Mouse (Mus musculus) intestine, embryonic 14.5 days (tissue): Measurements from ENCODE around the gene Slc27a1. TPM values are rescaled to one million over a fixed set of nuclear protein-coding genes. Genes with fewer than 3 reads are reported as not detected.
A peak's percentile ranks its signal among the peaks of the same experiment; 100 is the strongest.

Experiments
- ATAC-seq: fragments of 200-750 bp; cut with Nextera tagmentation; replicated peaks from 2 replicates; pipeline ENCODE4 v1.8.0; 2017; ENCODE audit warnings: low read depth, moderate number of reproducible peaks, moderate TSS enrichment, moderate library complexity; ENCODE audit not compliant: low FRiP score, low TSS enrichment
- DNase-seq: peaks from one replicate; pipeline ENCODE4 v3.0.0-alpha.2; 2018; ENCODE audit warnings: low spot score
- H3K27ac ChIP-seq: fragments of 300-500 bp; sonication (generic); 2 replicates; pipeline ENCODE4 v1.5.1; 2014; ENCODE audit warnings: low read depth, mild to moderate bottlenecking, control low read depth
- H3K27me3 ChIP-seq: fragments of 300-500 bp; sonication (generic); replicated peaks from 2 replicates; pipeline ENCODE4 v1.6.1; 2014; ENCODE audit warnings: low read length, control low read depth; ENCODE audit not compliant: control insufficient read depth, insufficient read depth
- H3K36me3 ChIP-seq: fragments of 300-500 bp; sonication (generic); 2 replicates; pipeline ENCODE4 v1.6.1; 2014; ENCODE audit warnings: low read length, control low read depth; ENCODE audit not compliant: control insufficient read depth, insufficient read depth
- H3K4me1 ChIP-seq: fragments of 300-500 bp; sonication (generic); replicated peaks from 2 replicates; pipeline ENCODE4 v1.6.1; 2014; ENCODE audit warnings: low read length, control low read depth, mixed read lengths; ENCODE audit not compliant: control insufficient read depth, insufficient read depth
- H3K4me2 ChIP-seq: fragments of 300-500 bp; sonication (generic); 2 replicates; pipeline ENCODE4 v1.6.1; 2014; ENCODE audit warnings: low read length
- H3K4me3 ChIP-seq: fragments of 300-500 bp; sonication (generic); 2 replicates; pipeline ENCODE4 v1.5.1; 2014; ENCODE audit warnings: low read depth, low read length, control low read depth, mixed read lengths
- H3K9ac ChIP-seq: fragments of 300-500 bp; sonication (generic); 2 replicates; pipeline ENCODE4 v1.6.1; 2014; ENCODE audit warnings: mild to moderate bottlenecking, low read length
- H3K9me3 ChIP-seq: fragments of 300-500 bp; sonication (generic); 2 replicates; pipeline ENCODE4 v1.6.1; 2016; ENCODE audit warnings: low read length, control low read depth; ENCODE audit not compliant: control insufficient read depth
- WGBS: fragments of 180-500 bp; shearing (Covaris S2); extraction: QIAGEN DNeasy Blood & Tissue Kit; methylation state at CpG from one replicate; pipeline ENCODE4 v1.1.7; 2014; 5-methylcytosine and 5-hydroxymethylcytosine counted together
- polyA plus RNA-seq: library from polyadenylated mRNA; unstranded; fragments of >200 nt; fragmentation: Nextera tagmentation; extraction: Ambion mirVana; gene quantifications from 2 replicates; pipeline ENCODE4 v1.2.1, GENCODE M21; 2014

The Slc27a1 gene
- polyA plus RNA-seq, 1 experiment from 2014 or later = 15.8 TPM

- ATAC-seq (no peak), DNase-seq (no peak)
- no peaks in the 10 kb centered on the region for H3K27me3 ChIP-seq
- peaks cover 14% of the 10 kb centered on the region for H3K4me1 ChIP-seq
- no peak overlapping the region for H3K4me3 ChIP-seq
- no peaks in the 10 kb centered on the region for H3K9me3 ChIP-seq
- H3K4me2 ChIP-seq = no peak overlapping the region
- no peak overlapping the region for H3K9ac ChIP-seq
- WGBS = 65% methylated on average over 3 of the region's 3 CpGs
- H3K36me3 ChIP-seq = peaks cover 16% of the 10 kb centered on the region
- no peak overlapping the region for H3K27ac ChIP-seq
Measured at GRCm38 (mm10) chr8:71588762-71589161, 20.1 kb downstream of the Slc27a1 start.

- Histone ChIP-seq H3K36me3 (peaks cover 2% of the 10 kb centered on the region; the same call in 1 of the 2 replicates), H3K4me1 (peaks cover 14% of the 10 kb centered on the region), H3K27ac (no peak overlapping the region), H3K9me3 (no peaks in the 10 kb centered on the region), H3K4me2 (peak overlapping the region; percentile 97), H3K27me3 (no peaks in the 10 kb centered on the region), H3K4me3 (peak overlapping the region; percentile 72), H3K9ac (peak overlapping the region; percentile 88)
- ATAC-seq (no peak), DNase-seq (no peak)
- 26% methylated on average over 5 of the region's 5 CpGs for WGBS
Measured at GRCm38 (mm10) chr8:71591017-71591416, 22.3 kb downstream of the Slc27a1 start.

- H3K27ac ChIP-seq = peak within 1 kb of the TSS; percentile 93
- H3K27me3 ChIP-seq = no peaks in the 10 kb centered on the region
- H3K9ac ChIP-seq = peak within 1 kb of the TSS; percentile 88
- H3K4me2 ChIP-seq = peak within 1 kb of the TSS; percentile 97
- peak within 1 kb of the TSS; percentile 72 for H3K4me3 ChIP-seq
- under 1% methylated on average over 71 of the region's 71 CpGs for WGBS
- DNase-seq (peak; percentile 93), ATAC-seq (peak; percentile 91)
- H3K4me1 ChIP-seq = peaks cover 14% of the 10 kb centered on the region
- no peaks in the 10 kb centered on the region; the same call in 1 of the 2 replicates for H3K36me3 ChIP-seq
- no peaks in the 10 kb centered on the region for H3K9me3 ChIP-seq
Measured at GRCm38 (mm10) chr8:71591471-71592373, 23.0 kb downstream of the Slc27a1 start, which contains the start of gene Pgls. Gene Pgls, plus strand, starts transcription at chr8:71592176.

- DNase-seq (peak; percentile 86), ATAC-seq (peak; percentile 55)
- WGBS = 4% methylated on average over 60 of the region's 60 CpGs
Measured at GRCm38 (mm10) chr8:71592374-71593170, 23.9 kb downstream of the Slc27a1 start.

GRCm38 (mm10) chr8:71593556-71594323, 25.1 kb downstream of the Slc27a1 start:
- Histone ChIP-seq H3K4me2 (no peak overlapping the region), H3K9ac (no peak overlapping the region), H3K4me3 (no peak overlapping the region), H3K27ac (no peak overlapping the region), H3K27me3 (no peaks in the 10 kb centered on the region), H3K4me1 (peaks cover 14% of the 10 kb centered on the region), H3K9me3 (no peaks in the 10 kb centered on the region), H3K36me3 (no peaks in the 10 kb centered on the region; the same call in 1 of the 2 replicates)
- ATAC-seq (no peak), DNase-seq (no peak)
- 92% methylated on average over 8 of the region's 8 CpGs for WGBS

More at GRCm38 (mm10) chr8:71592374-71593170, 23.9 kb downstream of the Slc27a1 start:
- Histone ChIP-seq H3K9me3 (no peaks in the 10 kb centered on the region), H3K36me3 (no peaks in the 10 kb centered on the region; the same call in 1 of the 2 replicates), H3K27ac (peak overlapping the region; percentile 93), H3K4me3 (peak overlapping the region; percentile 72), H3K27me3 (no peaks in the 10 kb centered on the region), H3K9ac (peak overlapping the region; percentile 88), H3K4me1 (peaks cover 14% of the 10 kb centered on the region), H3K4me2 (peak overlapping the region; percentile 97)

GRCm38 (mm10) chr8:71594324-71594722, 25.6 kb downstream of the Slc27a1 start:
- ATAC-seq (no peak), DNase-seq (no peak)
- Histone ChIP-seq H3K4me3 (no peak overlapping the region), H3K27ac (no peak overlapping the region), H3K4me1 (peaks cover 14% of the 10 kb centered on the region), H3K27me3 (no peaks in the 10 kb centered on the region), H3K9ac (no peak overlapping the region), H3K4me2 (no peak overlapping the region), H3K9me3 (no peaks in the 10 kb centered on the region), H3K36me3 (no peaks in the 10 kb centered on the region; the same call in 1 of the 2 replicates)
- 89% methylated on average over 4 of the region's 4 CpGs for WGBS

GRCm38 (mm10) chr8:71595862-71596261, 27.2 kb downstream of the Slc27a1 start:
- no peak for ATAC-seq

GRCm38 (mm10) chr8:71596384-71596783, 27.7 kb downstream of the Slc27a1 start:
- WGBS = 67% methylated on average over 6 of the region's 6 CpGs
- no peak overlapping the region for H3K27ac ChIP-seq
- DNase-seq = no peak
- ATAC-seq = no peak
- no peaks in the 10 kb centered on the region for H3K9me3 ChIP-seq
- no peaks in the 10 kb centered on the region; the same call in 1 of the 2 replicates for H3K36me3 ChIP-seq
- H3K4me3 ChIP-seq = no peak overlapping the region
- H3K9ac ChIP-seq = no peak overlapping the region
- H3K4me2 ChIP-seq = no peak overlapping the region
- H3K4me1 ChIP-seq = peaks cover 6% of the 10 kb centered on the region
- no peaks in the 10 kb centered on the region for H3K27me3 ChIP-seq

More at GRCm38 (mm10) chr8:71595862-71596261, 27.2 kb downstream of the Slc27a1 start:
- Histone ChIP-seq H3K9me3 (no peaks in the 10 kb centered on the region), H3K4me2 (no peak overlapping the region), H3K9ac (no peak overlapping the region), H3K27me3 (no peaks in the 10 kb centered on the region), H3K36me3 (no peaks in the 10 kb centered on the region; the same call in 1 of the 2 replicates), H3K4me3 (no peak overlapping the region), H3K4me1 (peaks cover 11% of the 10 kb centered on the region), H3K27ac (no peak overlapping the region)
- DNase-seq = peak; percentile 91
- 9% methylated on average over 27 of the region's 27 CpGs for WGBS
